Mouse (Mus musculus) macrophage (primary cell): ENCODE measurements around the gene Psen2. TPM values are rescaled to one million over a fixed set of nuclear protein-coding genes. Genes with fewer than 3 reads are reported as not detected.

ENCODE experiments used
- H3K27ac ChIP-seq: fragments of 350-480 bp; formaldehyde crosslinking; 2 replicates; pipeline ENCODE4 v1.9.0; 2021
- H3K36me3 ChIP-seq: fragments of 350-480 bp; formaldehyde crosslinking; 2 replicates; pipeline ENCODE4 v1.9.0; 2021; ENCODE audit errors: inconsistent target
- H3K4me3 ChIP-seq: fragments of 350-480 bp; formaldehyde crosslinking; 2 replicates; pipeline ENCODE4 v1.9.0; 2021; ENCODE audit errors: inconsistent target
- H3K79me2 ChIP-seq: fragments of 350-480 bp; formaldehyde crosslinking; 2 replicates; pipeline ENCODE4 v1.9.0; 2021; ENCODE audit errors: inconsistent target
- WGBS: methylation state at CpG from one replicate; pipeline ENCODE4 v1.1.7; 2026; ENCODE audit warnings: inconsistent platforms; ENCODE audit not compliant: missing documents; 5-methylcytosine and 5-hydroxymethylcytosine counted together
- polyA plus RNA-seq: library from polyadenylated mRNA; stranded (reverse); fragments of 250-400 nt; gene quantifications from 3 replicates; pipeline ENCODE4 v1.2.4, GENCODE M21; 2018; ENCODE audit warnings: inconsistent platforms
- total RNA-seq, 78 experiments: library from RNA; depleted of rRNA; stranded (reverse); fragments of 250-400 nt; gene quantifications; 1 replicate in 9 of 78; 2 replicates in 24 of 78; 3 replicates in 43 of 78; 4 replicates in 2 of 78; pipeline ENCODE4 v1.2.4; 2018; ENCODE audit warnings: inconsistent platforms in 56 of 78

Psen2 gene
- 100 to 1,000 TPM in 16 of 26 experiments, 10 to 100 TPM in 10; 32.5 to 233 (median 114) TPM for total RNA-seq (2018; cell fraction: chromatin; rRNA removed)
- 100 to 1,000 TPM in 17 of 26 experiments, 10 to 100 TPM in 9; 77.9 to 145 (median 110) TPM for total RNA-seq (2018; cell fraction: cytosol; rRNA removed)
- total RNA-seq (2018; cell fraction: nucleus; rRNA removed): 100 to 1,000 TPM in 24 of 26 experiments, 10 to 100 TPM in 2; 40.1 to 232 (median 163) TPM
- 78.3 to 104 TPM (median 84.9 TPM) in 3 replicates for polyA plus RNA-seq

GRCm38 (mm10) chr1:180263364-180263997, at the start of gene Psen2:
Psen2 (minus strand) TSS chr1:180263438.
- WGBS: 11% methylated on average over 7 of the region's 7 CpGs
- Histone ChIP-seq H3K27ac (peak within 1 kb of the TSS; percentile 85), H3K4me3 (no peak within 1 kb of the TSS), H3K79me2 (no peaks in the 10 kb centered on the region), H3K36me3 (no peaks in the 10 kb centered on the region)

GRCm38 (mm10) chr1:180312792-180313311, 49.6 kb upstream of the Psen2 start:
- Histone ChIP-seq H3K27ac (no peak overlapping the region), H3K79me2 (no peaks in the 10 kb centered on the region), H3K4me3 (no peak overlapping the region), H3K36me3 (no peaks in the 10 kb centered on the region)
- 75% methylated on average over 6 of the region's 6 CpGs for WGBS

DNA sequence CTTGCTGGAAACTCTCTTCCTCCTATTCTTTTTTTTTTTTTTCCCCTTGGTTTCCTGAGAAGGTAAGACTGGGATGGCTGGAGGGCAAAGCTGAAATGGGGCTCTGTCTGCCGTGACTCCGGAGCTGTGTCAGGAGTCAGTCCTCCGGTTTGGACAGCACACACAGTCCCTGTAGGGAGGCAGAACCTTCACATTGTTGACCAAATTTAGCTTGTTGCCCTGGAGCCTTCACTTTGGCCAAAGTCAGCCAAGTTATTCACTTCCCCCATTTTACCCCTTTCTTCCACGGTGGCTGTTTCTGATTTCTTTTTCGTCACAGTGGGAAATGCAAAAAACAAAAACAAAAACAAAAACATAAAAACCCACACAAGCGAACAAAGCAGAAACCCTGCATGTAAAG, 49.0 kb upstream of the Psen2 start:
- H3K4me3 ChIP-seq: no peak overlapping the region
- H3K36me3 ChIP-seq: no peaks in the 10 kb centered on the region
- WGBS: 75% methylated on average over 6 of the region's 6 CpGs
- H3K27ac ChIP-seq: no peak overlapping the region
- no peaks in the 10 kb centered on the region for H3K79me2 ChIP-seq

GRCm38 (mm10) chr1:180308897-180309296, 45.7 kb upstream of the Psen2 start:
- H3K4me3 ChIP-seq: no peak overlapping the region
- no peaks in the 10 kb centered on the region for H3K79me2 ChIP-seq
- no peaks in the 10 kb centered on the region for H3K36me3 ChIP-seq
- WGBS: 89% methylated on average over 4 of the region's 4 CpGs
- no peak overlapping the region for H3K27ac ChIP-seq

DNA sequence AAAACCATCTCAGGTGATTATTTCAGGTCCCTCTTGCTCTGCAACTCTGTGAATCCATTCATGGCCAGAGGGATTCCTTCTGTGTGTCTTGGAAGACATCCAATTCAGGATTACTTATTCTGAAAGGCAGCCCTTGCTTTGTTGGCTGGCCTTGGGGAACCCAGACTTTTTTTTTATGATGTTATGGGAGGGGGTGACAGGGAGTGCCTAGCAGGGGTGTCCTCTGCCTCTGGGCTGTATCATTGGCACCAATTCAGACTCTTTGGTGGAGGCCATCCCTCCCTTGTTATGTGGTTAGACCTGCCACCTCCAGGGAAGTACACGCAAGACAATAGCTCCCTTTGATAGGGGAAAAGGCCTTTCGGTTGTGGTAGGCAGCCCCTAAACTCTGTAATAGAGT, 44.4 kb upstream of the Psen2 start:
- no peak overlapping the region for H3K4me3 ChIP-seq
- H3K79me2 ChIP-seq: no peaks in the 10 kb centered on the region
- 90% methylated on average over 2 of the region's 2 CpGs for WGBS
- H3K27ac ChIP-seq: no peak overlapping the region
- no peaks in the 10 kb centered on the region for H3K36me3 ChIP-seq

DNA sequence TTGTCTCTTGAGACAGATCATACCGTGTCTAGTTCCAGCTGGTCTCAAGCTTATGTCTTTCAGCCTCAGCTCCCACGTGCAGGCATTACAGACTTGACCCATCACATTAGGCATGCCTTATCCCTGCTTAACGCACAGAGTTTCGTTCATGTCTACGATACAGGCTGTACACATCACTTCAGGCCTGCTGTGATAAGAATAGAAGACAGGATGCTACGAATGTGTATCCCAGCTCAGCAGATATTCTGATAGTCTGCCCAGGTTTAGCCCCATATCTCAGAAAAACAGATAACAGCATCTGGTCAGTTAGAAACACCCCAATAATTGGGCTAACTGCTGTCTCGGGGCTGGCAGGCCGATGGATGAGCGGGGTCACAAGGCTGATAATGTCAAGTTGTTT, 43.7 kb upstream of the Psen2 start:
- 89% methylated on average over 9 of the region's 9 CpGs for WGBS
- Histone ChIP-seq H3K36me3 (no peaks in the 10 kb centered on the region), H3K4me3 (no peak overlapping the region)

DNA sequence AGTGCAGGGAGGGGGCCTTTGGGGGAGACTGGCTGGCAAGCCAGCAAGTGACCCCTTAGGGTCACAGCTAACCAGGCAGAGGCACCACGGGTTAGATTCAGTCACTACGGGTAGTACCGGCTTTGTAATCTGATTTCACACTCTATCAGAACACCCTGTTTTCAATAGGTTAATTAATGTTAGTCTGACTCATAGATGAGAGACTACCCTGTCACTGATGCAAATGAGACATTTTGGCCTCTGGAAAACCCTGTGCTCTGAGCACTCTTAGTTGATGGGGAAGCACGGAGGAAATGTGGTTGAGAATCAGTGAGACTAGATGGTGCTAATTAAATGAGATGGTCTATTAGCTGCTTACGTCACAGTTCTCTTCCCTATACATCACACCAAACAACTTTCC, 40.4 kb upstream of the Psen2 start:
- Histone ChIP-seq H3K27ac (peak overlapping the region; percentile 78), H3K36me3 (no peaks in the 10 kb centered on the region), H3K79me2 (no peaks in the 10 kb centered on the region), H3K4me3 (no peak overlapping the region)
- 85% methylated on average over 5 of the region's 5 CpGs for WGBS

More for the DNA sequence above, 43.7 kb upstream of the Psen2 start:
- H3K79me2 ChIP-seq: no peaks in the 10 kb centered on the region
- H3K27ac ChIP-seq: no peak overlapping the region

DNA sequence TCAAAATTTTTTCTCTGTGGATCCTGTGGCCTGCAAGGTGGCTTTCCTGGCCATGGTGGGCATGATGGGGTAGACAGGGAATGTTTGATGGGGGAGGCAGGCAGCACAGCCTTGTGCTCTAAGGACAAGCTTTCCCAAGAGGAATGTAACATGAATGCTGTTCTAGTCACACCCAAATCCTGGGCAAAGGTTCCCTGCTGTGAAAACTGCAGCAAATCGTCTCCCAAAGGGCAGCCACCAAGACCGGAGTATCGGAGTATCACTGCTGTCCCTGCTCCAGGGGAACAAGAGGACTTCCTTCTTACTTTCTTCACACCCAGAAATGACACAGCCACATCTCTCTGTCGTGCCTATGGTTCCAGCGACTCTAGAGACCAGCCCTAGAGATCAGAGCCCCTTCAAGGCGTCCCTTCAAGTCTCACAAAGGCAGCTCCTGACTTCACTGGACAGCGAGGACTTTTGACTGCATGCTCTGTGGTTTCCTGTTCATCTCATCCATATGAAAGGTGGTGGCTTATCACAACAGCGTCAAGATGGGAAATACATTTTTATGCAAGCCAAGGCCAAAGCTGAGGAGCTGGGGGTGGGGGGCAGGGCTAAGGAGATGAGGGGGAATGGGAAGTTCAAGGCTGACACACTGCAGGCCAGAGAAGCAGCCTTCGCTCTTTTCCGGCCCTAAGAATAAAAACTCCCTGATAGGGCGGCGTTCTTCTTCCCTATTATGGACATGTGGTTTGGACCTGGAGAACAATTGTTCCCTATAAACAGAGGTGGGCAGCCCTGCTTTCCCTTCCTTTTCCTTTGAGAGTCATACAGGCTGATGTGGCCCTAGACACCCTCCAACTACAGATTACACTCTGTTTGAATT, 39.2 kb upstream of the Psen2 start:
- Histone ChIP-seq H3K36me3 (no peaks in the 10 kb centered on the region), H3K79me2 (no peaks in the 10 kb centered on the region), H3K27ac (peak overlapping the region; percentile 78), H3K4me3 (no peak overlapping the region)
- WGBS: 23% methylated on average over 12 of the region's 12 CpGs

- no peak overlapping the region for H3K27ac ChIP-seq
- H3K79me2 ChIP-seq: no peaks in the 10 kb centered on the region
- no peaks in the 10 kb centered on the region for H3K36me3 ChIP-seq
- WGBS: 84% methylated on average over 4 of the region's 4 CpGs
- H3K4me3 ChIP-seq: no peak overlapping the region
Measured at GRCm38 (mm10) chr1:180300997-180301396, 37.8 kb upstream of the Psen2 start.

- Histone ChIP-seq H3K79me2 (no peaks in the 10 kb centered on the region), H3K4me3 (no peak overlapping the region), H3K27ac (peak overlapping the region; percentile 2; the same call in 1 of the 2 replicates), H3K36me3 (no peaks in the 10 kb centered on the region)
- WGBS: 57% methylated on average over 4 of the region's 4 CpGs
Measured at GRCm38 (mm10) chr1:180300292-180300691, 37.1 kb upstream of the Psen2 start.

DNA sequence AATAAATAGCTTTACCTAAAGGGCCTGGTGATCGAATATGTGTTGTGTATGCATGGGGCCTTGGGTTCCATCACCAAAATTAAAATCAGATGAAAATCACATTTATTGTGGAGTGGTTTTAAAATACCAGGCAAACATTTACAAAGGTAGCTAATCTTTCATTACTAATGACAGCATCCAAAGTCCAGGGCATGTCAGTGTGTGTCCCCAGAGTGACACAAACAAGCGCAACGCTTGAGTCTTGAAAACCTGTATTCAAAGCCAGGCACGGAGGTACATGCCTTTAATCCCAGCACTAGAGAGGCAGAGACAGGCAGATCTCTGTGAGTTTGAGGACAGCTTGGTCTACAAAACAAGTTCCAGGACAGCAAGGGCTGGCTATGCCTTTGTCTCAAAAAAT, 36.5 kb upstream of the Psen2 start:
- Histone ChIP-seq H3K79me2 (no peaks in the 10 kb centered on the region), H3K27ac (peak overlapping the region; percentile 2; the same call in 1 of the 2 replicates), H3K4me3 (no peak overlapping the region), H3K36me3 (no peaks in the 10 kb centered on the region)
- WGBS: 100% methylated on average over 4 of the region's 4 CpGs

DNA sequence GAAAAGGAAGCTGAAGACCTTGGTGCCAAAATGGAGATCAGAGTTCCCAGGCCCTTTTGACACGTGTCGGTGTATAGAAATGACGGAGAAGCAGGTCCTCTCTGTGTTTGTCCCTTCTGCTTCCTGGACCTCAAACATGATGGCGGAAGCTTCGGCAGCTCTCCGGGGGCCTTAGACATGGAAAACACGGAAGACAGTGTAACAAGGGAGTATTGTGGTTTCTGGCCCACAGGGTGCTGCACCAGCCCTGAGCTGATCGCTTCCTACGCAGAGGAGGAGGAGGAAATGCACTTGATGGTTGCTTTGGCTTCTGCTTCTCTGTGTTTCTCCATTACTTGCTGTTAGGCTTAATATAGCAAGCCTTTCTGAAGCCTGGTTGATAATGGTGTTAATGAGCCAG, 32.9 kb upstream of the Psen2 start:
- WGBS: 17% methylated on average over 9 of the region's 9 CpGs
- Histone ChIP-seq H3K36me3 (no peaks in the 10 kb centered on the region), H3K27ac (peak overlapping the region; percentile 45), H3K79me2 (no peaks in the 10 kb centered on the region), H3K4me3 (no peak overlapping the region)

GRCm38 (mm10) chr1:180290358-180290757, 27.1 kb upstream of the Psen2 start:
- H3K79me2 ChIP-seq: no peaks in the 10 kb centered on the region
- H3K4me3 ChIP-seq: no peak overlapping the region
- WGBS: 94% methylated on average over 4 of the region's 4 CpGs
- no peaks in the 10 kb centered on the region for H3K36me3 ChIP-seq
- no peak overlapping the region for H3K27ac ChIP-seq

GRCm38 (mm10) chr1:180289788-180290187, 26.6 kb upstream of the Psen2 start:
- H3K4me3 ChIP-seq: no peak overlapping the region
- WGBS: 30% methylated on average over 5 of the region's 5 CpGs
- H3K36me3 ChIP-seq: no peaks in the 10 kb centered on the region
- H3K27ac ChIP-seq: no peak overlapping the region
- no peaks in the 10 kb centered on the region for H3K79me2 ChIP-seq
